Mouse (Mus musculus) G1E (cell line): ENCODE measurements at regions not wholly inside any gene's neighbourhood (a gene's known extent, or its start where the extent isn't known, plus 50 kb on each side); places are given as distances from the start of the nearest gene placed in this dataset.

Source experiments
- CTCF ChIP-seq: IDR thresholded peaks from 2 replicates; pipeline ENCODE4 v1.5.1; 2012; ENCODE audit warnings: low read depth, low read length, inconsistent platforms, mixed read lengths
- GATA1 ChIP-seq: IDR thresholded peaks from 2 replicates; pipeline ENCODE4 v1.6.1; 2012; ENCODE audit warnings: borderline replicate concordance, low read length, inconsistent platforms, mixed read lengths

DNA sequence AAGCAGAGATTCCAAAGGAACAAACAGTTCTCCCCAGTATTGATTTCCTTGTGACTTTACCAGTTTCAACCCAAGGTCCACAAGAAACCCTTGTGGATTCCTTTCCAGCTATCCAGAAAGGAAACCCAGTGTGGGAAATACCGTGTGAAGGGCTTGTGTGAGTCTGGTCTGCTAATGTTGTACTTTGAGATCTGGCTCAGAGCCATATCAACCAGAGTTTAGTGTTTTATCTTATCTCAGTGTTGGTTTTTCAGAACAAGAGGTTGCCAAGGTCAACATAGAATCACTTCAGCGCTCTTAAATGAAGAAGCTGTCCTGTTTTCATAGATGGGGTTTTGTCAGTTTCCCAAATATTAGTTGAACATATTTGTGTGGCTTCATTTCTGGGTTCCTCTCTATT is 88.1 kb downstream of the Pctp start:
- TF ChIP-seq CTCF, result no peak
- TF ChIP-seq GATA1, result no peak
